Mouse (Mus musculus): ENCODE measurements at regions not wholly inside any gene's neighbourhood (a gene's known extent, or its start where the extent isn't known, plus 50 kb on each side); places are given as distances from the start of the nearest gene placed in this dataset.

- H3K4me2 ChIP-seq (ENCODE audit: low read depth) = no peak overlapping the region
- WGBS (ENCODE audit: insufficient replicate concordance) = 21% methylated on average over 4 of the region's 4 CpGs
- ATAC-seq (ENCODE audit: insufficient read depth) = no peak
Observed at GRCm38 (mm10) chr3:41268516-41268915, 185.7 kb upstream of the Pgrmc2 start.

GRCm38 (mm10) chr3:41266216-41266615 is 183.4 kb upstream of the Pgrmc2 start:
- H3K27ac ChIP-seq = no peak overlapping the region
- no peak for ATAC-seq (ENCODE audit: insufficient read depth)
- no peak overlapping the region for H3K4me2 ChIP-seq (ENCODE audit: low read depth)
- H3K9ac ChIP-seq (replicated peaks) = no peak overlapping the region
- H3K27me3 ChIP-seq (ENCODE audit: control insufficient read depth, insufficient read depth, low read length) = no peaks in the 10 kb centered on the region
- H3K4me3 ChIP-seq (ENCODE audit: insufficient read depth in 1 of 2, low read depth in 2 of 2, low read length in 2 of 2) = no peak overlapping the region
- H3K9me3 ChIP-seq (ENCODE audit: control insufficient read depth, low read length) = no peaks in the 10 kb centered on the region
- DNase-seq (ENCODE audit: low read depth in 3 of 3, low spot score in 3 of 3) = no peak
- WGBS (ENCODE audit: insufficient replicate concordance) = 71% methylated on average over 6 of the region's 6 CpGs
- H3K4me1 ChIP-seq (replicated peaks; ENCODE audit: control insufficient read depth in 2 of 2, insufficient read depth in 2 of 2, low read length in 1 of 2) = no peaks in the 10 kb centered on the region
- no peaks in the 10 kb centered on the region for H3K36me3 ChIP-seq (replicated peaks; ENCODE audit: control insufficient read depth, insufficient read depth, low read depth)
- no peak for TF ChIP-seq EP300 (IDR thresholded peaks at IDR 0.05; ENCODE audit: low read depth)
- TF ChIP-seq CTCF (IDR thresholded peaks at IDR 0.05; ENCODE audit: low read depth) = no peak

More at GRCm38 (mm10) chr3:41268516-41268915, 185.7 kb upstream of the Pgrmc2 start:
- Histone ChIP-seq H3K27me3 (ENCODE audit: control insufficient read depth, insufficient read depth, low read length) (no peaks in the 10 kb centered on the region), H3K4me3 (ENCODE audit: insufficient read depth in 1 of 2, low read depth in 2 of 2, low read length in 2 of 2) (no peak overlapping the region), H3K27ac (no peak overlapping the region), H3K9ac (replicated peaks) (no peak overlapping the region), H3K9me3 (ENCODE audit: control insufficient read depth, low read length) (no peaks in the 10 kb centered on the region), H3K36me3 (replicated peaks; ENCODE audit: control insufficient read depth, insufficient read depth, low read depth) (no peaks in the 10 kb centered on the region), H3K4me1 (replicated peaks; ENCODE audit: control insufficient read depth in 2 of 2, insufficient read depth in 2 of 2, low read length in 1 of 2) (no peaks in the 10 kb centered on the region)
- DNase-seq (ENCODE audit: low read depth in 3 of 3, low spot score in 3 of 3) = no peak
- TF ChIP-seq CTCF (IDR thresholded peaks at IDR 0.05; ENCODE audit: low read depth) (no peak), EP300 (IDR thresholded peaks at IDR 0.05; ENCODE audit: low read depth) (no peak)

- no peaks in the 10 kb centered on the region for H3K36me3 ChIP-seq (replicated peaks; ENCODE audit: control insufficient read depth, insufficient read depth, low read depth)
- H3K9me3 ChIP-seq (ENCODE audit: control insufficient read depth, low read length) = no peaks in the 10 kb centered on the region
- H3K4me3 ChIP-seq (ENCODE audit: insufficient read depth in 1 of 2, low read depth in 2 of 2, low read length in 2 of 2) = no peak overlapping the region
- TF ChIP-seq EP300 (IDR thresholded peaks at IDR 0.05; ENCODE audit: low read depth) (no peak), CTCF (IDR thresholded peaks at IDR 0.05; ENCODE audit: low read depth) (no peak)
- H3K27me3 ChIP-seq (ENCODE audit: control insufficient read depth, insufficient read depth, low read length) = no peaks in the 10 kb centered on the region
- ATAC-seq (ENCODE audit: insufficient read depth) (no peak), DNase-seq (ENCODE audit: low read depth in 3 of 3, low spot score in 3 of 3) (no peak)
- 66% methylated on average over 3 of the region's 3 CpGs for WGBS (ENCODE audit: insufficient replicate concordance)
- no peak overlapping the region for H3K9ac ChIP-seq (replicated peaks)
- no peak overlapping the region for H3K27ac ChIP-seq
- H3K4me1 ChIP-seq (replicated peaks; ENCODE audit: control insufficient read depth in 2 of 2, insufficient read depth in 2 of 2, low read length in 1 of 2) = no peaks in the 10 kb centered on the region
- no peak overlapping the region for H3K4me2 ChIP-seq (ENCODE audit: low read depth)
Observed at GRCm38 (mm10) chr3:41265399-41265798, 182.6 kb upstream of the Pgrmc2 start.

GRCm38 (mm10) chr3:41258291-41258690 is 175.4 kb upstream of the Pgrmc2 start:
- Histone ChIP-seq H3K36me3 (replicated peaks; ENCODE audit: control insufficient read depth, insufficient read depth, low read depth) (no peaks in the 10 kb centered on the region), H3K9ac (replicated peaks) (no peak overlapping the region), H3K27ac (no peak overlapping the region), H3K4me1 (replicated peaks; ENCODE audit: control insufficient read depth in 2 of 2, insufficient read depth in 2 of 2, low read length in 1 of 2) (no peaks in the 10 kb centered on the region), H3K4me2 (ENCODE audit: low read depth) (no peak overlapping the region), H3K27me3 (ENCODE audit: control insufficient read depth, insufficient read depth, low read length) (no peaks in the 10 kb centered on the region), H3K4me3 (ENCODE audit: insufficient read depth in 1 of 2, low read depth in 2 of 2, low read length in 2 of 2) (no peak overlapping the region), H3K9me3 (ENCODE audit: control insufficient read depth, low read length) (no peaks in the 10 kb centered on the region)
- ATAC-seq (ENCODE audit: insufficient read depth) = no peak
- DNase-seq (ENCODE audit: low read depth in 3 of 3, low spot score in 3 of 3) = no peak
- no peak for TF ChIP-seq CTCF (IDR thresholded peaks at IDR 0.05; ENCODE audit: low read depth)
- TF ChIP-seq EP300 (IDR thresholded peaks at IDR 0.05; ENCODE audit: low read depth) = no peak
- WGBS (ENCODE audit: insufficient replicate concordance) = 54% methylated on average over 6 of the region's 6 CpGs

GRCm38 (mm10) chr3:41244960-41245359 is 162.1 kb upstream of the Pgrmc2 start:
- Histone ChIP-seq H3K36me3 (replicated peaks; ENCODE audit: control insufficient read depth, insufficient read depth, low read depth) (no peaks in the 10 kb centered on the region), H3K4me3 (ENCODE audit: insufficient read depth in 1 of 2, low read depth in 2 of 2, low read length in 2 of 2) (no peak overlapping the region), H3K27me3 (ENCODE audit: control insufficient read depth, insufficient read depth, low read length) (no peaks in the 10 kb centered on the region), H3K4me1 (replicated peaks; ENCODE audit: control insufficient read depth in 2 of 2, insufficient read depth in 2 of 2, low read length in 1 of 2) (no peaks in the 10 kb centered on the region), H3K4me2 (ENCODE audit: low read depth) (no peak overlapping the region), H3K9me3 (ENCODE audit: control insufficient read depth, low read length) (no peaks in the 10 kb centered on the region), H3K9ac (replicated peaks) (no peak overlapping the region), H3K27ac (no peak overlapping the region)
- WGBS (ENCODE audit: insufficient replicate concordance) = 15% methylated on average over 2 of the region's 2 CpGs
- TF ChIP-seq CTCF (IDR thresholded peaks at IDR 0.05; ENCODE audit: low read depth) = no peak
- TF ChIP-seq EP300 (IDR thresholded peaks at IDR 0.05; ENCODE audit: low read depth) = no peak
- ATAC-seq (ENCODE audit: insufficient read depth) (no peak), DNase-seq (ENCODE audit: low read depth in 3 of 3, low spot score in 3 of 3) (no peak)
